Mouse (Mus musculus) heart, adult 10 weeks (tissue): ENCODE data around the gene Mtss1l. TPM values are rescaled to one million over a fixed set of nuclear protein-coding genes. Genes with fewer than 3 reads are reported as not detected.

Experiments
- polyA plus RNA-seq: library from polyadenylated mRNA; stranded (reverse); fragments of 350-450 nt; fragmentation: Illumina TruSeq; extraction: RNeasy Lipid Tissue Mini Kit (QIAGEN cat#74804); gene quantifications from one replicate; pipeline ENCODE4 v1.2.3, GENCODE M21; 2014; ENCODE audit warnings: low read depth, low replicate concordance

Gene Mtss1l
- 22.5 TPM for polyA plus RNA-seq

DNA sequence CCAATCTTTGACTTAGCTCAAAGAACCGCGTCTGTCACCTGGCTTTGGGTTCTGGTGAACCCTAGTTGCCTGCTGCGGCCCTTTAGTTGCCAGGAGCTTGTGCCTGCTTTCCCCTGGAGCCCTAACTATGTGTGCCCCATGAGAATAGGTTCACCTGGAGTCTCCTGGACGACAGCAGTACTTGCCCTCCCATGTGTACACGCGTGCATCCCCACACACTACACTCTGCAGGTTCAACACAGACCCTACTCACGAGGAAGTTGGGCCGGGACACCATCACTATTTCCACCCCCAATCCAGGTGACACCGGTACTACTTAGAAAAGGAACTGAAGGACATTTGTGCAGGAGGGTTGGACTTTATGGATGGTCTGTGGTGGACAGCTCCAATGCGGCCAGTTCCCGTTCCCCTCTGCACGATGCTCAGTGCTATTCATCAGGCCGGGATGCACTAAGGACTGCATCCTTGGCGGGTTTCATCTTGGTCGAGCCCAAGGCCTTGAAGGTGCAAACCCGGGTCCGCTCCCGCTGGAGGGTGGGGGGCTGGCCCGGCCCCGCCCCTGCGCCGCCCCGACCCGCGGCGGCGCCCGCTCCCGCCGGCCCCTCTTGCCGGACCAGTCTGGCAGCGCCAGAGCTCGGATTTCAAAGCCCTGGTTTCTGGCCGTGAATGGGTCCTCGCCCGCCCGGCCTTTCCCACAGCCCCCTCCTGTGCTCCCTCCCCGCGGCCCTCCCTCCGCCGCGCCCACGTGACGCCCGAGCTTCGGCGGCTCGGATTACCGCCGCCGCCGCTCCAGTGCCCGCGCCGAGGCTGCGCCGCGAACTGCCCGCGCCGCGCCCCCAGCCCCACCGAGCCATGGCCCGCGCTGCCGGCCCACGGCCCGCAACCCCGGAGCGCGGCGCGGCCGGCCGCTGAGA is at the start of gene Mtss1l:
TSS of gene Mtss1l (plus strand) at position 792 of the 914 bp plus-strand sequence.

Other genes with a start within 250 kb of the Mtss1l start
- 15.3 TPM for gene Vac14, start 102.9 kb upstream of the Mtss1l start, polyA plus RNA-seq
- gene Il34, start 84.4 kb downstream of the Mtss1l start, polyA plus RNA-seq: 4.9 TPM
- 54.9 TPM for gene Cog4, start 125.1 kb downstream of the Mtss1l start, polyA plus RNA-seq
- 30.5 TPM for gene Sf3b3, start 125.3 kb downstream of the Mtss1l start, polyA plus RNA-seq
- gene Fuk, start 181.0 kb downstream of the Mtss1l start, polyA plus RNA-seq: 4.2 TPM
- gene St3gal2, start 198.4 kb downstream of the Mtss1l start, polyA plus RNA-seq: 14.7 TPM